Mouse (Mus musculus) right cerebral cortex, postnatal 25 days (tissue): ENCODE results near the gene Arhgap21.
A peak's percentile ranks its signal among the peaks of the same experiment; 100 is the strongest.
"Not testable (repeated sequence)": the region's sequence is repeated elsewhere in the genome, so short reads cannot be mapped to it uniquely, and the experiment has no call there.

Experiments
- DNase-seq: peaks from one replicate; pipeline ENCODE4 v3.0.0; 2022

Arhgap21 gene

GRCm38 (mm10) chr2:20939367-20939766, 29.3 kb downstream of the Arhgap21 start:
- DNase-seq, result no peak

DNA sequence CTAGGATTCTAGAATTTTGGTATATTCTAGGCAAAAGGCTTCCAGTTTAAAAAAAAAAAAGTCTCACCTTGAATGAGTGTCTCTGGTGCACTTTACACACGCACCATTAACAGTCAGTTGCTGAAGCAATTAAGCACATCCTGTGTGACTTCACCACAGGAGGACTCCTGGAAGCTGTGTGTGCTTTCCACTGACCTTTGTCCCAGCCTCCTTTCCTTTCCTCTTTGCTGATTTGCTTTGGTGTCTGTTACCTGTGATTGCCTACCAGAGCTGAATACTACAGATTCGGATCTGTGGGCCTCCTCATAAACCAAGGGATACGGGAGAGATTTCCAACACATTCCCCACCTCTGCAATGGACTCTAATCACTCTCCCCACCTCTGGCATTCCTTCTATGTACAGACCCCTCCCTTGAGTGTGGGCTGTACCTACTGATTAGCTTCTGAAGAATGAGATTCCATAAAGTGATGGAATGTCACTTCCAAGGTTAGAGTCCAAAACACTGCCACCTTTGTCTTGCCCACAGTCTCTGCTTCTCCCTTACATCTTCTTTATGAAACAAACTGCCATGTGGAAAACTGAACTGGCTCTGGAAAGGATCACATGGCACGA, 32.0 kb downstream of the Arhgap21 start:
- no peak for DNase-seq

GRCm38 (mm10) chr2:20934406-20934805, 34.3 kb downstream of the Arhgap21 start:
- no peak for DNase-seq

GRCm38 (mm10) chr2:20932748-20933313, 35.9 kb downstream of the Arhgap21 start:
- no peak for DNase-seq

- DNase-seq, result not testable (repeated sequence)
Measured at GRCm38 (mm10) chr2:20931761-20932160, 36.9 kb downstream of the Arhgap21 start.

GRCm38 (mm10) chr2:20928454-20928853, 40.2 kb downstream of the Arhgap21 start:
- no peak for DNase-seq

DNA sequence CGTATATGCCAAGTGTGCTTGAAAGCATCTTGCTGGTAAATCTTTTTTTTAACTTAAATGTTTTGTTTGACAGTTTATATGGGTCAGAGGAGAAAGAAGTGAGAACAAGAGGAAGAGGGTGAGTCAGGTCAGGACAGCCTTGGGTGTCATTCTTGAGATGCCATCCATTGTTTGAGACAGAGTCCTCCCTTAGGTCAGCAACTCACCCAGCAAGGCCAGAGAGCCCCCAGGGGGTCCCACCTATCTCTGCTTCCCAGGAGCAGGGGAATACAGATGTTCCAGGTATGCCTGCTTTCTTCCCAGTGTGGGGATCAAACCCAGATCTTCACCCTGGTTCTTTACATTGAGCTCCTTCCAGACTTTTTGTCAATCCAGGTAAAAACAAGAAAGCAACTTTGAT, 43.7 kb downstream of the Arhgap21 start:
- no peak for DNase-seq

- no peak for DNase-seq
Measured at GRCm38 (mm10) chr2:20922366-20922765, 46.3 kb downstream of the Arhgap21 start.

DNA sequence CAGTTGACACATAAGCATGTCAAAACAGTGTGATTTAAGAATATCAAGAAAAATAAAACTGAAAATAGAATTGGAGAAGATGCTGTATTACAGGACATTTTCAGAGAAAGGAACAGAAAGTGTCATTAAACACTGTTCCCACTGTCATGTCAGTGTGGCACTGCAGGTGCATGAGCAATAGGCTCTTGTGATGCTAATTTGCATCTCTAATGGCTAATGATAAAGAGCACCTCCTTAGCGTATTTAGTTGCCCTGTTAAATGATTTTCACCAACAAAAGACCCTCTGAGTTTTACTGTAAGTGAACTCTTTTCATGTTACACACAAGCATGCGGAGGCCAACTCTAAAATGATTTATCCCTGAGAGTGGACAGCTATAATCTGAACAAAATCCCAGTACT, 47.1 kb downstream of the Arhgap21 start:
- no peak for DNase-seq

DNA sequence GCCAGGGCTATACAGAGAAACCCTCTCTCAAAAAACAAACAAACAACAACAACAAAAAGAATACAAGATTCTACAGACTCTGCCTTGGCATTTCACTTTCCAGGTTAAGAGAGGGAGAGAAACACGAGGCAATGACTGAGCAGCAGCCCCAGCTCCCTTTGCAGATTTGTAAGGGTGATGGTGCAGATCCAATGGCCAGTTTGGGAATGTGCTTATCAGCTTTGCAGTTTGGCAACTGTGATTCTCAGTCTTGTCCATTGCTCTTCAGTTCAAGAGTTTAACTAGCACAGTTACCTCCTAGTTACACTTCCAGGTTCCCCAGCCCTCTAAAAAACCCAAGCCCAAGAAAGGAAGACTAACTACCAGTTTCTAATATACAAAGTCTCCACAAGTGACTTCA, 47.7 kb downstream of the Arhgap21 start:
- no peak for DNase-seq

DNA sequence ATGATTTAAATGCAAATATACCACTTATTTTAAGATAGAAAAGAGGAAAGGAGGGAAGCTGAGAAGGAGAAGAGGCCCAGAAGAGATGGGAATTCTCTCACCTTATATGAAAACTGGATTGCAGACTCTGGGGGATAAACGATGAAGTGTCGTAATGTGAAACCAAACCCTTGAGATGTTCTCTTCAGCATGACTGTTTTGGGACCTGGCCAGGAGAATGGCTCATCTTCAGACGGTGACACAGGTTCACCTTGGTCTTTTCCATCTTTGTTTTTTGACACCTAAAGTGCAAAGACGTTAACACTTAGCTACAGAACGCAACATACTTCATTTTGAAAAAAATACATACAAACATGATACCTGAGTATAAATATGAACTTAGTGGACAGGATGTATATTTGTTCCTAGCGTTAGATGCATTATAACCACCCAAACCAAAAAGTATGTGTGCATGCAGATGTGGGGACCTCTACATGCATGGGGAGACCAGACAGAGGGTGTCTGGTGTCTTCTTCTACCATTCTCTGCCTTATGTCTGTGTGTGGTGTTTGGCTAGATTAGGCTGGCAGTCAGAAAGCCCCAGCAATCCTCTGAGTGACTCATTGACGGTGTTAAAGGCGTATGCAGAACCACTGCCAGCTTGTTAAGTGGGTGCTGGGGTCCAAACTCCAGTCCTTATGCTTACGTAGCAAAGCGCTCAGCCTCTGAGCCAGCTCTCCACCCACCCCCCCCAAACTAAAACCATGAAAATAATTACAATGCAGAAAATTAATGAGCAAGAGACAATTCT, 54.0 kb downstream of the Arhgap21 start:
- DNase-seq, result no peak

- no peak for DNase-seq
Measured at GRCm38 (mm10) chr2:20913019-20913415, 55.7 kb downstream of the Arhgap21 start.

DNA sequence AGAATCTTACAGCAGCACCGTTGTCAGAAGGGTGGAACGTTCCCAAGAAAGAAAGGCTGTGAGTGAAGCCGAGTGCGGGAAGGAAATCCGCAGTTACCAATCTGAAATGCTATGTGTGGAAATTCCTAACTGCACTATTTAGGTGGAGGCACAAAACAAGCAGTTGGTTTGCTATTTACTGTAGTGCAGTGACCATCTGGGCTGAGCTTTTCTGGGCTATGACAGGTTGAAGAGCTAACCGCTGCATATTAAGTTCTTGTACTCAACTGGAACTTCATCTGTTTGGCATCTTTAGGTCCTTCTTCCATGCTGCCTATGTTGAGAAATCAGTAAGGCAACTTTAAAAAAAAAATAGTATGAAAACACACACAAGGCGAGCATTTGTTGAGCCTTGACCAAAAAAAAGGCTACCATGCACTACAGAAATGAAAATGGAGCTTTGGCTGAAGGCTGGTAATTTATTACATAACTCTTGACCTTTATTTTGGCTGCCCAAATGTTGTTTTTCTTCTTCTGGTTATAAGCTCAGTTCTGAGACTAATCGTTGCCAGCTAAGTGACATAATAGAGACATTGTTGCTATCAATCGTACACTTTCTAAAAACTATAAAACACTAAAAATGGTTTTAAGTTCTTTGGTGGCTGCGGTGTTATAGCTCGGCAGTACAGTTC, 56.2 kb downstream of the Arhgap21 start:
- DNase-seq, result no peak

DNA sequence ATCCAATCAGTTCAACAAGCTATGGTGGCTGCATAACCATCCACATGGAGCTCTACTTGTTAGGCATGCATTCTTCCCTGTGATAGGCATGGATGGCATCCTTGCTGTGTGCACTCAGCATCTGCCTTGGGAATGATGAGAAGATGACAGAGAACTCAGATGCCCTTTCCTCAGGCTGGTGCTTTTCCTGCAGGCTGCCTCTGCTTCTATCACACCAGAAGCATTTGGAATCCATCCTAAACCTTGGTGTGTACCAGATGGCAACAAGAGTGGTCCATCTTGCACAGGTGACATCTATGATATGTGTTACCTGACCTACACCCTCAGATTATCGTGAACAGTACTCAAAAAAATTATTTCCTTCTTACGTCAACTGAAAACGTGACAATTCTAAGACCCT, 58.2 kb downstream of the Arhgap21 start:
- no peak for DNase-seq

- no peak for DNase-seq
Measured at GRCm38 (mm10) chr2:20909404-20909803, 59.3 kb downstream of the Arhgap21 start.

- DNase-seq, result no peak
Measured at GRCm38 (mm10) chr2:20907291-20907690, 61.4 kb downstream of the Arhgap21 start.

GRCm38 (mm10) chr2:20905411-20905810, 63.3 kb downstream of the Arhgap21 start:
- no peak for DNase-seq

GRCm38 (mm10) chr2:20902981-20903645, 65.6 kb downstream of the Arhgap21 start:
- DNase-seq, result no peak

DNA sequence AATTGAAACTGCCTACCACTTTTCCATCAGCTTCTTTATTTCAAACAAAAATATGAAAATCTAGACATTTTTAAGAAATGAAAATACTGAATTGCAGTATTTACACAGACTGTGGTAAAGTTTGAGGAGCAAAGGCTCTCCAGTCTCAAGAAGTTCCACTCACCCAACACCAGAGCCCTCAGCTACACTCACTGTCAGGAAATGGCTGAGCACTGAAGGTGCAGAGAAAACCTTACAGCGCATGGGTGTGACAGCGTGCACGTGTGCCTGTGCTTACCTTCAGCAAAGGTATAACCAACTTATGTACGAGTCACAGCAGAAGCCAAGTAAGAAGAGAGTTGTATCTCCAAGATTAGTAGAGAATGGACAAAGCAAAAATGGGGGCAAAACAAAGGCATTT, 66.8 kb downstream of the Arhgap21 start:
- DNase-seq, result no peak

DNA sequence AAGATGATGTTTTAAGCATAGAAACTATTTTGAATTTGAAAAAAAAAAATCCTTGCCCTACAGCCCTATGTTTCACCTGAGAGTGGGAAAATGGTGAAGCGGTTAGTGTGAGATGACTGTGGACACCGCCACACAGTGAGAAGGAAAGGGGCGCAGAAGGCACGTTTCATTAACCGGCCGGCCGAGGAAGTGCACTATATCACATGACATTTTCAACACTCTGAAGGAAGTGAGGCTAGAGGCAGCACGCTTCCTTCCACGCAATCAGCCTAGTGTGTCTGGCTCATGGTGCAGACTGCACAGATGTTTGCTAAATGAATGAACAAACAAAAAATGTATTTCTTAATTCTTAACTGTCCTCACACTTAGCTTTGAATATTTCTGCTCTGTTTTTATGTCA, 69.4 kb downstream of the Arhgap21 start:
- no peak for DNase-seq

- DNase-seq, result peak; percentile 62
Measured at GRCm38 (mm10) chr2:20898684-20899083, 70.0 kb downstream of the Arhgap21 start.

DNA sequence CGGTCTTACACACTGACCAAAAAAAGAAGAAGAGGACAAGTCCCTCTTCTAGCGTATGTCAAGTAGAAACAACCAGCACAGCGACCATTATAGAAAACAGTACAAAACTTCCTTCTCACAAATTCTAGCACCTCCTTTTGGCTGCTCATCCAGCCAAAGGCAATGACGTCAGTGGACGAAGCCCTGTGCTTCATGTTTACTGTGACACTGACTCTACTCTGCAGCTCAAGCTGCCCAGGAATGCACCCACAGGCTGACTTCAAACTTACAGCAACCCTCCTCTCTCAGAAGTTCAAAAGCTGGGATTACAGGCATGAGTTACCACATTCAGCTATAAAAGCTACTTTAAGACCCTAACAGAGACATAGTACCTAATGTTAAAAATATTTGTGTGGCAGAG, 72.2 kb downstream of the Arhgap21 start:
- DNase-seq, result no peak

GRCm38 (mm10) chr2:20894100-20894690, 74.5 kb downstream of the Arhgap21 start:
- DNase-seq, result no peak
